Mouse (Mus musculus) E14TG2a.4 (cell line): ENCODE measurements at regions not wholly inside any gene's neighbourhood (a gene's known extent, or its start where the extent isn't known, plus 50 kb on each side); places are given as distances from the start of the nearest gene placed in this dataset.

ENCODE experiments used
- CTCF ChIP-seq: conservative IDR thresholded peaks from 2 replicates; pipeline ENCODE4 v1.5.1; 2014; ENCODE audit warnings: low read length
- POU5F1 ChIP-seq: IDR thresholded peaks from 2 replicates; pipeline ENCODE4 v1.6.1; 2014; ENCODE audit warnings: low read length, borderline replicate concordance

DNA sequence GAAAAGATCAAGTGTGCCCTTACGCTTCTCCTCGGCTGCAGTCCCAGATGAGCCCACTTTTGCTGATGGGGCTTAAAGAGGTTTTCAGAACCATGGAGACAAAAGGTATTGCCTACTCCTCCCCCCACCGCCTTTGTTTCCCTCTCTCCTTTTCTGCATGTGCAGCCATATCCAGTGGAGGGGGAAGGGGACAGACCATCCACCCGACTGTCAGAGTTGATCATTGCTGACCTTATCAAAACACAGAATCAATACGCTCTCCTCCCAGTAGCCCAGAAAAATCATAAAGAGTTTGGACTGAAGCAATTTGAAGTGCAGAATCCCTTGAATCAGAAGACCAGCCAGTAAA is 159.9 kb upstream of the Ppp2r3a start:
- no peak for TF ChIP-seq CTCF
- no peak for TF ChIP-seq POU5F1
